Comparison of ENCODE assay signal across 10 mouse cellular contexts in genomic region chr3:34411142-34411914, GRCm38 (mm10).
DNase-seq lines count a peak whose midpoint lies in the region; ATAC-seq lines count a peak whose summit lies in the region.
"Had no signal": no experiment of that assay in that cellular context is flagged by ENCODE, and none has a peak within 500 bp of the region (broad histone marks: within the 10 kb centered on the region; RNA-seq: fewer than 3 reads in every experiment).

No protein-coding gene starts in this region.

- no peaks in the 10 kb centered on the region for H3K36me3 ChIP-seq in forebrain, embryonic 10.5 days (replicated peaks)
- no peaks in the 10 kb centered on the region for H3K36me3 ChIP-seq in neural tube, embryonic 15.5 days
- H3K36me3 ChIP-seq: limb, embryonic 13.5 days had no signal

- H3K4me3 ChIP-seq in forebrain, embryonic 10.5 days = peak overlapping the region; percentile 6; the same call in 1 of the 2 replicates
- no peak overlapping the region for H3K4me3 ChIP-seq in neural tube, embryonic 15.5 days (replicated peaks)
- H3K4me3 ChIP-seq: limb, embryonic 13.5 days had no signal

- 51% methylated on average over 10 of the region's 10 CpGs for WGBS in forebrain, embryonic 10.5 days
- 23% methylated on average over 10 of the region's 10 CpGs for WGBS in neural tube, embryonic 15.5 days

- peaks cover 20% of the 10 kb centered on the region for H3K4me1 ChIP-seq in forebrain, embryonic 10.5 days
- peaks cover 4% of the 10 kb centered on the region; the same call in 1 of the 2 replicates for H3K4me1 ChIP-seq in neural tube, embryonic 15.5 days
- H3K4me1 ChIP-seq: limb, embryonic 13.5 days had no signal

- peak; percentile 82 for ATAC-seq in neural tube, embryonic 15.5 days (ENCODE audit: low FRiP score)
- ATAC-seq in activated CD4-positive, CD25-positive, alpha-beta regulatory T cell, adult 4 months = no peak

- H3K9me3 ChIP-seq in forebrain, embryonic 10.5 days = no peaks in the 10 kb centered on the region
- H3K9me3 ChIP-seq in neural tube, embryonic 15.5 days (replicated peaks) = no peaks in the 10 kb centered on the region
- H3K9me3 ChIP-seq: limb, embryonic 13.5 days had no signal

- peak overlapping the region; percentile 25; the same call in 1 of the 2 replicates for H3K4me2 ChIP-seq in neural tube, embryonic 15.5 days
- H3K4me2 ChIP-seq: limb, embryonic 13.5 days had no signal

- H3K27ac ChIP-seq in forebrain, embryonic 10.5 days = peak overlapping the region; percentile 84
- peak overlapping the region; percentile 46; the same call in 1 of the 2 replicates for H3K27ac ChIP-seq in neural tube, embryonic 15.5 days (replicated peaks)
- H3K27ac ChIP-seq: limb, embryonic 13.5 days had no signal

- no peak overlapping the region for H3K9ac ChIP-seq in neural tube, embryonic 15.5 days (replicated peaks)
- H3K9ac ChIP-seq: limb, embryonic 13.5 days had no signal

- DNase-seq in left cerebral cortex, postnatal 4 days = peak; percentile 52
- no peak for DNase-seq in left cerebral cortex, adult 11 months (ENCODE audit: low spot score)
- peak; percentile 56 for DNase-seq in forebrain, embryonic 10.5 days (ENCODE audit: extremely low spot score, low spot score)
- peak; percentile 19 for DNase-seq in layer of hippocampus, adult 9-11 months
- no peak for DNase-seq in gastrocnemius, postnatal 4 days (ENCODE audit: low spot score in 2 of 2)
- DNase-seq in heart, postnatal 14 days = no peak

- intact Hi-C loops in left cerebral cortex, postnatal 4 days (cut with DNase I) = no loop called here
- intact Hi-C loops in heart, postnatal 14 days (cut with DNase I) = no loop called here

- H3K27me3 ChIP-seq in forebrain, embryonic 10.5 days (ENCODE audit: poor library complexity, severe bottlenecking) = no peaks in the 10 kb centered on the region
- H3K27me3 ChIP-seq in neural tube, embryonic 15.5 days (replicated peaks) = no peaks in the 10 kb centered on the region
- H3K27me3 ChIP-seq: CH12.LX; limb, embryonic 13.5 days had no signal

Comparison
In these comparisons a context has a peak if more than half of its experiments do, and no peak if none do; other contexts are left out.
1. DNase-seq: peak in left cerebral cortex, postnatal 4 days (single experiment), forebrain, embryonic 10.5 days (single experiment) and layer of hippocampus, adult 9-11 months (single experiment); none in left cerebral cortex, adult 11 months (single experiment), gastrocnemius, postnatal 4 days (0 of 2) and heart, postnatal 14 days (0 of 2).